Mouse (Mus musculus) monocyte, adult 59 days (primary cell): ENCODE measurements around the gene Mettl13. TPM values are rescaled to one million over a fixed set of nuclear protein-coding genes. Genes with fewer than 3 reads are reported as not detected.

Experiments
- total RNA-seq, 2 experiments: library from RNA; stranded (reverse); gene quantifications; one replicate each; pipeline ENCODE4 v1.2.4; 2023

Mettl13 gene
- 10 to 100 TPM; 10.4 to 13.8 TPM for total RNA-seq

GRCm38 (mm10) chr1:162548016-162548916, at the start of gene Mettl13:
Gene Mettl13 (minus strand): TSS chr1:162548551.

GRCm38 (mm10) chr1:162570260-162570748, 22.0 kb upstream of the Mettl13 start, which contains the start of gene Vamp4:
Gene Vamp4 (plus strand): TSS chr1:162570515.

Other genes with a start within 250 kb of the Mettl13 start
- gene Dnm3, start 70.5 kb downstream of the Mettl13 start, total RNA-seq, result under 1 TPM in 1 of 2 experiments, not detected in 1; 0.21 TPM
- gene Vamp4, start 22.0 kb upstream of the Mettl13 start, total RNA-seq, result 100 to 1,000 TPM; 117 to 122 TPM
- gene Myoc, start 90.6 kb upstream of the Mettl13 start, total RNA-seq, result not detected
- not detected for gene Myocos, start 109.7 kb upstream of the Mettl13 start, total RNA-seq
- 100 to 1,000 TPM; 216 to 228 TPM for gene Prrc2c, start 192.0 kb upstream of the Mettl13 start, total RNA-seq